Mouse (Mus musculus) kidney, postnatal 14 days (tissue): Measurements from ENCODE around the gene Sulf2.
A peak's percentile ranks its signal among the peaks of the same experiment; 100 is the strongest.

Experiments
- DNase-seq: peaks from one replicate; pipeline ENCODE4 v3.0.0; 2022; ENCODE audit warnings: mixed read lengths

Sulf2 gene

DNA sequence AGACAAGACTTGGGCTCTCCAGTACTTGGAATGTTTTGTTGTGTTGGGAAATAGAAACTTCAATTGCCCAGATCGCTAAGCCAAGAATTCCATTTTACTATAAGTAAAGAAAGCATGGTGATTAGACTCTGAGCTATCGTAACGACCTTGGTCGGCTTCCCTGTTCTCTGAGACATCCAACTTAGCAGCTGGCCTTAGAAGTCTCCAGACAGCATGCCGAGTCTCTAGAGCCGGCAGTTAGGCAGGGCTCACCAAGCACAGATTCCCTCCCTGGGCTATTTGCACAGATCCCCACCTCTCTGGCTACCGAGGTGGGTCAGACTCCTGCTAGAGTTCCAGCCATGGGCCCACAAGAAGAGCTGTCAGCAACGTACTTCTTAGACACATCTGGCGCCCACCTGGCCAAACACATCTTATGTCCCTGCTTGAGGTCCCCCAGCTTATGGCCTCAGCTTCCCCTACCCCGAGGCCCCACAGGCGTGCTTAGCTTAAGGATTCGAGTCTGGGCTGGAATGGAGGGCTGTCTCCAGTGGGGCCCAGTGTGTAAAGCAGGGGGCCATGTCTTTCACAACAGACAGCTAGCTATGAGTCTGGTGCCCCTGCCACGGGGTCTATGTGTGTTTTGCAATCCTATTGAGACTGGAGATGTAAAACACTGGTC is 6.7 kb downstream of the Sulf2 start:
- DNase-seq: no peak

DNA sequence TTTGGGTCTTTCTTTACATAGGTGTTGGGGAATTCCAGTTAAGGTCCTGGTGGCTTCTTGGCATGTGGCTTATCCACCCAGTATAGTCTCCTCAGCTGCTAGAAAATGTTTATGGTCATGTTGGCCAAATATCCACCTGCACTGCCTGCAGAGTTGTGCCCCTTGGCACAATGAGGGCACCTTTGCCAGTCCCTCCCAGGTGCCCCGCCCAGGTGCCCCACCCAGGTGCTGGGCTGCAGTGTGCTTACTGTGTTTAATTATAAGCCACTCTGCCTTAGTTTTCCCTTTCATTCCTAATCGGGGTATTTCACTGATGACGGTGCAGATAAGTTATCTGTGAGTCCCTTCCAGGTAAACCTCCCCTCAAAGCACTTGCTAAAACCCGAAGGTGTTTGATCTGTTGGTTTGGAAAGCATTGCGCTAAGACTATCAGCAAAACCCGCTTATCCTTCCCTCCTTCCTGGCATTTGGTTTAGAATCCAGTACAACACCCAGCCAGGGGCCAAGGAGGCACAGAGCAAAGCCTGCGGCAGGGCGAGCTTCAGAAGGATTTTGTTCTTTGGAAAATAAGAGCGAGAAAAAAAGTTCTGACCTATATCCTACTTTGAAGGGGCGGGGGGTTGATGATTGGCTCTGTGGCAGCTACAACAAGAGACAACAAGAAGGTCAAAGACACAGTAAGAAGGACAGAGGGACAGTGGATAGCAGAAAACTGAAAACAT is 7.4 kb downstream of the Sulf2 start:
- no peak for DNase-seq

DNA sequence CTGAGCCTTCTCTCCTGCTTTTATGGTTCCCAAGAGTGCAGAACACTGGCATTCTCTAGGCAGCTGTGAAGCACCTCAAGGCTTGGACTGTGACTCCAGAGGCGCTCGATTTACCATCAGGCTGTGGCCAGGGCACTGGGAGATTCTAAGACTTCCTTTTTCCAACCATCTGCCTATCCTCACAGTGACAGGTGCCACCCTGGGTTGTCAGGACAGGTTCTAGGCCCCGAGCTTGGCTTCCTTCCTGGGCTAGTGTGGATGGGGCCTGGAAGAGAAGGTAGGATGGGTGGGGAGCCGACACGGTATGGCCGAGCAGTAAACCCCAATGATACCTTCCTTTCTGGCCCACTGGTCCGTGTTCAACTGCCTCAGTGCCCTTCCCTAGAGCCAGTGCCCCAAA is 9.0 kb downstream of the Sulf2 start:
- DNase-seq: no peak

DNA sequence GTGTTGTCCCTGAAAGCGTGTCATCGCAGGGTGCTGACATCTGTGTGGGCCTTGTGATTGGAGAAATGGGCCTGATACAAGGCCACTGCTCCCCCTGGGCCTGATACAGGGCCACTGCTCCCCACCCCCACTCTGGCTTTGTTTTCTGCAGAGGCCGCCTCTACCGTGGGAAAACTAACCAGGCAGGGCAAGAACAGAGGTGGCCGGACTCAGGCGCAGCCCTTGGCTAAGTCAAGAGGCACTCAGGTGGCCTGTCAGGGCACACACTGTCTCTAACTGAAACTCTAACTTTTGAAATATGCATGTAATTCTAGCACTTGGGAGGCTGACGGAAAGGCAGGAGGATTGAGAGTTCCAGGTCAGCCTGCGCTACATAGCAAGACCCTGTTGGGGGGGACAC is 10.4 kb downstream of the Sulf2 start:
- no peak for DNase-seq

DNA sequence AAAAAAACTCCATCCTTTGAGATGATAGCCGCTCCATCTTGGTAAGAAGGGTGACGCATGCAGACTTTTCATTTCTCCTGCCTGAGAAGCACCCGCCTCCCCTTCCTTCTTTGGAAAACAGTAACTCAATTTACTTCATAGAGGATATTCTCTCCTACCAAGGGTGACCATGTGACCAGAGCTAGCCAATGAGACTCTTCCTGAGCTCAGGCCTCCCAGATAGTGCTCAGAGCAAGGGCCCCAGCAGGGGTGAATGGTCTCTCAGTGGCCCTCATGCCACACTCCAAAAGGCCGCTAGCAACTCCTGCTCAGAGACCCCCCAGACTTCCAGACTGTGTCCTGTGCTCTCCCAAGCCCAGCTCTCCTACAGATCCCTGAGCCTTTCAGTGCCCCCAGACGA is 11.6 kb downstream of the Sulf2 start:
- DNase-seq: peak; percentile 42

DNA sequence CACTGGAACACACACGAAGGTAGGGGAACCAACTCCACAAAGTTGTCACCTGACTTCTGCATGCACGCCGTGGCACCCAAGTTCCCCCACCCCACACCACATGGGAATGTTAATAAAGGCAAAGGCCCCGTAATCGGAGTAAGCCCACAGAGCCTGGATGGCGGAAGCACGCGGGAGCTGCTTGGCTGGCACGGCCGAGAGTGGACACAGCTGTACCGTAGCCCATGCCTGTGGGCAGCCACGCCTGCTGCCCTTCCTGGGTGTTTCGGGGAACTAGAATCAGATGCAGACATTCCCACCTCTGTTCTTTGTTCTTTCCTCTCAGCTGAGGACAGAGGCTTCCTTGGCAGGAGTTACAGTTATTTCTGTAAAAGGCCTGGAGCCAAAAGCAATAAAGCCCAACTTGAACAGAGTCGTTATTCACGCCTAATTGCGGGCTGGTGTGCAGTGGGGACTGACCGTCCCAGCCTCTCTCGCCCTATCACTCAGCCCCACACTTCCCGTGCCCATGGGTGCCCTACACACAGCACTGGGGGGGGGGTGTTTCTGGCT is 12.8 kb downstream of the Sulf2 start:
- DNase-seq: peak; percentile 72

DNA sequence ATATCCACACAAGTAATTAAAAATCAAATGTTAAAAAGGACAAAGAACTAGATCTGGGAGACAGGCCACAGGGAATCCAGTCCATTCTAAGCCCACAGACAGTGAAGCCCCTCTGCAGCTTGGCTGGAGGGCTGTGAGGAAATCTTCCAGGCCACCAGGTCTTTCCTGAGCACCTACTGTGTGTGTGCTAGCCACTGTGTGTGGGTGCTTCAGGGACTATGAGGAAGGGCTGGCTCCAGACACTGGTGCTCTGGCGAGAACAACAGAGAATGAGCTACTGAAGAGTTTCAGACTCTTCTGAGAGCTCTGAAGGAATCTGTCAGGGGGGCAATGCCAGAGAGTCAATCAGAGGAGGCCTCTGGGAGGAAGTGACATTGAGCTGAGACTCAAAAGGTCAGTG is 13.6 kb downstream of the Sulf2 start:
- no peak for DNase-seq

DNA sequence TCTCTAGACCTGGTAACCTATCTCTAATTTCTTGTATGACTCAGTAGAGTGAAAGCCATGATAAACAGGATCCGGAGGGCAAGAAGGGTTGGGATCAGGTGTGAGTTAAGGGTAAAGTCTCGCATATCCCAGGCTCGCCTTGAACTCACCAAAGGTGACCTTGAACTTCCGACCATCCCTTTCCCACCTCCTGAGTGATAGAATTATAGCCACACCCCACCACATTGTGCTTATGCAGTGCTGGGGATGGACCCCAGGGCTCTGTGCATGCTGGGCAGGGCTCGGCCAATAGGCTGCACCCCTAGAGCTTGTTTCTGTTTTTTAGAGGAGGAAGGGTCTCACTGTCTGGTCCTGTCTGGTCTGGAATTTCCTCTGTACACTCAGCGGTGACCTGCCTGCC is 14.4 kb downstream of the Sulf2 start:
- no peak for DNase-seq

DNA sequence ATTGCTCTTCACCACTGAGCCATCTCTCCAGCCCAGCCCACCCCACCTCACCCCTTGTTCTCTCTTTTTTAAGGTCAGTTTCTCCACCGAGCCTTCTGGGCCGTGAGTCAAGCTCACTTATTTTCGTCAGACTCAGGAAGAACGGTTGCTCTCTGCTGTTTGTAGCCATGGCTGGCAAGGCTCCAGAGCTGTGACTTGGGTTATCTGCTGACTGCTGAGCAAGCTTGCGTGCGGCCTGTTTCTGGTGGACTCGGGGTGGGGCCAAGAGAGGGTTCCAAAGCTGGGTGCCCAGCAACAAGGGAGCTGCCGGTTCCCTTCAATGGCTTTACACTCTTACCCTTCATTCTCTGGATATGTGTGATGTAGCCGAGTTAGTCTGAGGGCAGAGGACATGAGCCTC is 15.0 kb downstream of the Sulf2 start:
- peak; percentile 89 for DNase-seq

DNA sequence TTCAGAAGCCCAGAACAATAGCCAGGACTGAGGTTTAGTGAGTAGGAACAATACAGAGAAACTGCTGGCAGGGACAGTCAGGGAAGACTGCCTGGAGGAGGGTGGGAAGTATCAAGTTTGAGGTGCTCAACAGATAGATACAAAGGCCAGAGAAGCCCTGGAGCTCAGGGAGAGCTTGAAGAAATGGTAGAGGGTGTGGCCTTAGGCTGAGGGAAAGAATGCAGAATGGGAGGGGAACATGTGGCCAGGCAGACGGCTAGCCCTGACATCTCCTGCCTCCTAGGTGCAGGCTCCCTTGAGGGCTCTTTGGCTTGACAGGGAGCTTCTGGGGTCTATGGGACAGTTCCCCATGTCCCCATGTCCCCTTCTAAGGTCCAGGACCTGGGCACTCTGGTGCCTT is 17.2 kb downstream of the Sulf2 start:
- DNase-seq: no peak

DNA sequence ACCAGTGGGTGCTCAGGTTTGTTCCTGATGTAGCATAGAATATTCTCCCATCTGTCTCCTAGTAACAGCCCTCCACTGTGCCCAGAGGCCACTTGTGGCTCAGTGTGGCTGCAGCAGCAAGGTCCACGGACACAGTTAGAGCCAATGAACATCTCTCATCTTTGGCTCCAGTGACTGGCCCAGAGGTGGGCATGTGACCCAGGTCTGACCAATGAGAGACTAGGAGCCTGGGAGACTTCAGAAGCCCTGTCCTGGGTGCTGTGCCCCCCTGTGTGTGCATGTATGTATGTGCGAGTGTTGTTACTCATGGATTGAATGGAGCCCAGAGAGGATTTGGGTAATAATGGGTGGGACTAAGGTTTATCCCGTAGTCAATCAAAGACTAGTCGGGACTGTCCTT is 18.0 kb downstream of the Sulf2 start:
- no peak for DNase-seq

DNA sequence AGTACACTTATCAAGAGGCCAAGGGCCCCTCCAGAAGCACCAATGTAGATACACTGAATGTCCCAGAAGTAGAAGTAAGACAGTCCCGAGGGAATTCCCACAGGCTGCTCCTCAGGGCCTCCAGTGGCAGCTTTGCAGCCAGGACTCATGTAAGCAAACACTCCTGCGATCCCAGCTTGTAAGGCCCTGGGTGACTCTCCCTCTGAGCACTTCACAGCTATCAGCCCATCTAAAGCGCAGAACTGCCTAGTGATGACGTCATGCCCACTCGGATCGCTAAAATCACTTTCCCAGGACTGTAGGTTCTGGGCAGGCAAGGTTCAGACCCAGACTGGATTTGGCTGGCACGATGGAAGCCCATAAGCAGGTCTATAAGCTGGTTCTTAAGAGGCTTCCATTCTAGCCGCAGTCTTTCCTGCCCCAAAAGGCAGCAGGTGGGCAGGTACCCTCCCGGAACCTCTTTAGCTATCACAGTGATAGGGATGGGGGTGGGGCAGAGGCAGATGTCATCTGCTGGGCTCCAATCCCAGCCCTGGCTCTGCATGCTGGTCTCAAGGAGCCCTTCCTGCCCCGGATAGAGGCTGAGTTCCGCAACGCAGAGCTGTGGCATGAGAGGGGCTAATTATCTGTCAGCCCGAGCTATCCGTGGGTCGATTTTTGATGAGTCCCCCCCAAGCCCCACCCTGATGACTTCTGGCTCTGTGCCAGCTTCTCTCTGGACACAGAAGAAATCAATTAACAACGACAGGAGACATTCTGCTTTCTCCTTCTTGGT is 19.6 kb downstream of the Sulf2 start:
- no peak for DNase-seq

DNA sequence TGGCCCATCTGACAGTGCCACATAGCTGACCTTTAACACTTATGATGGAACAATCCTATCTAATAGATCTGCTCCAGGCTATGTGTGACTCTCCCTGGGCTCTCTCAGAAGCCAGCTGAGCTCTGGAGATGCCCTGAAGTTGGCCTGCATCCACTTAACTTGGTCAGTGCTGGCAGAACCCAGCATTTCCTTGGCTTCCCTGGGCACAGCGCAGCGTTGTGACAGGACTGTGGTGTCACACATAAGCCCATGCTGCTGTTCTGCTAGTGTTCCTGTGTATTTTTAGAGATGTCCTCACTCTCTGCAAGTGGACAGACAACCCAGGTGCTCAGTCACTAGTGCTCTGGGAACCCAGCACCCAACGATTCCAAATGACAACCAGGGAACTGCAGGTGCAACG is 26.7 kb downstream of the Sulf2 start:
- no peak for DNase-seq

DNA sequence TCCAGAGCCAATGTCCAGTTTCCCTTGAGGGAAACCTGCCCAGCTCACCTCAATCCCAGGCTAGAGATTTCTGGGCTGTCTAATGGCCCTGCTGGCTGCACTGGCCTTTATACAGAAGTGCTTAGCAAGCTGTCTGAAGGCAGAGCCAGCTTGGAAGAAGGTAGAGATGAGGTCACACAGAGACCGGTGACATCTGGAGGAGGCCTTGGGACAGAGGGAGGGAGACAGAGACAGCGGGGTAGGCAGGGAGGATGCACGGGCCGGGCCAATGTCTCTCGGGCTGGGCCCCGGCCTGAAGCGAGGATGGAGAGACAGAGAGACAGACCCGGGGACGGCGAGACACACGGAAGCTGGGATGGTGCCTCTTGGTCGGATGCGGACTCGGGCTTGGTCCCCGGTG is 27.4 kb downstream of the Sulf2 start:
- no peak for DNase-seq

DNA sequence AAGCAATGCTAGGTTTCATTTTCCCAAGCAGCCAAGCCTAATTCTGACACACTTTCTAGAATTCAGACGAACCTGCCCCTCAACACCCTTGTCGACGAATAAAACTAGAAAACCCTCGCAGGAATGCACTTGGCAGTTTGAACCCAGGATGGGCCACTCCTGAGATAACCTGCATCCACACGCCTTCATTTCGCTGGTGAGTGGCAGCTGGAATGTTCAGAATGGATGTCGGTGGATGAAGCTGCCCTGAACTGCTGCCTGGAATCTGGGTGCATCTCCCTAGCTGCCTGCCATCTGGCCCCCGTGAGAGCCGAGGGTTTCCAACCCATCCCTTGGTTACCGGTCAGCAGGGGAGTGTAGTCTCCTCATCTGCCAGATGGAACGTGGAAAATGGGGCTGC is 29.1 kb downstream of the Sulf2 start:
- no peak for DNase-seq

DNA sequence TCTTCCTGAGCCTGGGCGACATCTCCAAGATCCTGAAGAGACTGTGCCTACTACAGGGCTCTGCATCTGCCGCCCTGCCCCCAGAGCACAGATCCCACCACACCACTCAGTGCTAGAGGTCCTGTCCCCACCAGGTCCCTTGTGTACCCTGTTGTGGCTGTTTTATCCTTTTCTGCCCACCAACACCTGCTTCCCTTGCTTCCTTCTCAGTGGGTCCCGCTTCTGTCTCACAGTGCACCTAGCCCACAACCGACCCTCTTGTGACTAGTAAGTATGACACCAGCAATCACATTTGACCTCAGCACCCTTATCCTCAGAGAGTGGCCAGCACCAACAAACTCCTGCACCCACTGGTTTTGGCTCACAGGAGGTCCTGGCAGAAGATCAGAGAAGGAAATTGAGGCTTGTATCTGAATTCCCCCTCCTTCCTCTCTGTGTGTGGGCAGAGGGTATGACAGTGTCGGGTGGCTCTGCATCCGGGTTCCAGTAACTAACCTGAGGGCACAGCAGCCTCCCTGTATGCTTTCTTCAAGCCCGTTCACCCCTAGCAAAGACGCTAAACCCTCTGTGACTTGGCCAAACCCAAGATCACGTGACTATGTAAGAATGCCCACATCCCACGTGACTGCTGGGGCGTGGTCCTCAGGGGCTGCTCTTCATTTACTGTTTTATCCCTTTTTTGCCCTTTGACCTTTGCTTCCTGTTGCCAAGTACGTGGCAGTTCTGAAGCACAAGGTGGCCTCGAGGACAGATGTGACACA is 29.8 kb downstream of the Sulf2 start:
- DNase-seq: no peak

DNA sequence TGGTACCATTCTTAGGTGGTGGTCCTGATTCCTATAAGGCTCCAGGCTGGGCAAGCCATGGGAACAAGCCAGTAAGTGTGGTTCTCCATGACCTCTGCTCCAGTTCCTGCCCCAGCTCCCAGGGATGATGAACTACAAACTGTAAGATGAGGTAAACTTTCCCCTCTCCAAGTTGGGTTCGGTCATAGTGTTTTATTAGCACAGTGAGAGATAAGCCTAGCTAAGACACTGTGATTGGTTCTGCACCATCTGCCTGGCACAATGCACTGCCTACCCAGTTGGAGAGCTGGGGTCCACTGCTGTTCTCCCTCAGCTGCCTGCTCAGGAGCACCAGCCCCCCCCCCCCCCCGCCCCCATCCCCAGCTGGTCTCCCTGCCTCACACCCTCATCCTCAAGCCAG is 30.4 kb downstream of the Sulf2 start:
- no peak for DNase-seq

DNA sequence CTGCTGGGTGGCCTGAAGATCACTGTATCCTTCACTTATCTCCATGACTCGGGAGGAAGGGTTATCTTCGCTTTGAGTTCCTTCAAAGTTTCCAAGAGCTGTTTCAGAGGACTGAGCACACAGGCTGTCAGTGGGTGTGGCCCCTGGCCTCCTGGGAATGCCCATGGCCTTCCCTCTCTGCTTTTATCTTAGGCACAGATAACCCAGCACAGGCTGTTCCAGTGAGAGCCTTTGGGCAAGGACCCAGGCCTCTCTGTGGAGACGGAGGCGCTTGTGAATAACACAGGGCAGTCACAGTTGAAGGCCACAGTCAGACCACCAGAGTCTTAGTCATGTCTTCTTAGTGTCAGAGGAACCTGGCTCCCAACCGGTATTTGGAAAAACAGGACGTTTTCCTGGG is 32.7 kb downstream of the Sulf2 start:
- DNase-seq: no peak

DNA sequence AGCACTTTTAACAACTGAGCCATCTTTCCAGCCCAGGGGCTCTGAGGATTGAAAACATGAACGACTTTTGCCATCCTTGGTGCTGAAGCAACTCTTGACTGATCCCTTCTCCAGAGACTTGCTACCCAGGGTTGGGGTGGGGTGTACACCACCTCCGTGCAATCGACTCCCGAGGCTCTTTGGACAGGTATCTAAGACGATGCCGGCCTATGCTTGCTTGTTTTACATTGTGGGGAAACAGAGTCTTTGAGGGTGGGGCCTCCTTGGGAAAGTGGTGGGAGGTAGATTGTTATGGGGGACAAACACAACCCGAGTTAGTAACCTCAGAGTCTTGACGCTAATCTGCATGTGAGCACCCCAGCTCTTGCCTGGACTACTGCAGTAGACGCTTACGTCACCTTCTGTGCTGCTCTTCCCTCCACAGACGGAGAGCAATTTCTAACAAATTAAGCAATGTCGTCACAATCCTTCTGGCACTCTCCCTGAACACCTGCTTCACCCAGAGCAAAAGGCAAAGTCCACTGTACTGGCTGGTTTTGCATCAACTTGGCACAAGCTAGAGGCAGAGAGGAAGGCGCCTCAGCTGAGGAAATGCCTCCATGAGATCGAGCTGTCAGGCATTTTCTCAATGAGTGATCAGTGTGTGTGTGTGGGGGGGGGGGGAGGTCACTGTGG is 33.6 kb downstream of the Sulf2 start:
- DNase-seq: peak; percentile 59

DNA sequence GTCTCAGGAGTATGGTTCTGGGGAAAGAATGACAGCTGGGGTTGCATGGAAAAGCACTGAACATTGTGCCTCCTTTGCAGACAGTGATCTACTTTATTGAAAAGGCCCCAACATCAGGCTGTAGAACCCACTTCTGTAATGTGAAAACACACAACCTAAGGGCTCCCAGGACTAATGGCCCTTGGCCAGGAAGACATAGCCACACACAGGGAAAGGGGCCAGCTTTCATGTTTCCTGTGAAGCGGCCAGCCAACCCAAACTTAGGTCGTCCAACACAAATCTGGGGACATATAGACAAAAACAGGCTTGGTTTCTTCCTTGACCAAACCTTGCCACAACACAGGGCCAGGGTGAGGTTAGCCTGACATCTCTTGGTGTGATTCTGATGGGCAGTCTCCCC is 35.5 kb downstream of the Sulf2 start:
- no peak for DNase-seq

DNA sequence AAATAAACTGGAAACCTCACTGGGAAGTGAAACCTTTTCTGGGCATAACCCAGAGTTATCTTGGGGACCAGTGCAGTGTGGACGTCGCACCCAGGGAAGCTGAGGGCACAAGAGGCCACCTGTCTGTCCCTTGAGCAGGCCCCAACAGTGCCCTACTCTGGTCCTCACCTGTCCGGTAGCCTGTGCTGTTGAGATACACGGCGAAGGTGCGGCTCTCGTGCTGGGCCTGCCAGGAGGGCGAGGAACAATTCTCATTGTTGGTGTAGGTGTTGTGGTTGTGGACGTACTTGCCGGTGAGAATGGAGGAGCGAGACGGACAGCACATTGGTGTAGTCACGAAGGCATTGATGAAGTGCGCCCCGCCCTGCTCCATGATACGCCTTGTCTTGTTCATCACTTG is 38.8 kb downstream of the Sulf2 start:
- DNase-seq: no peak

DNA sequence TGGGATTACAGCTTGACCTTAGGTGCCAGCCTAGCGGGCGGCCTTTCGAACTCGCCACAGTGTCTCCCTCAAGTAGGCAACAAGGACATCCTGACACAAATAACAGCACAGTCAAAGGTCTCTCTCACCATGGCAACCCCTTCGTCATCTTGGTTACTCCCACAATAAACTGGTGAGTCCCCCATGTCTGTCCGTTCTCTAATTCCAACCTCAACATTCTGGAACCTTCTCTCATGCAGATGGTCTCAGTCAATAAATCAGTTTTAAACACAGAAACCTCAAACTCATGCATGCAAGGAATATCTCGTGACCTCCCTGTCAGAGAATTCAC is 39.2 kb downstream of the Sulf2 start:
- no peak for DNase-seq
